16 mouse cellular contexts compared by ENCODE assay signal in genomic region chr4:151336413-151336812, GRCm38 (mm10).
"Had no signal": no experiment of that assay in that cellular context is flagged by ENCODE, and none has a peak within 500 bp of the region (broad histone marks: within the 10 kb centered on the region; RNA-seq: fewer than 3 reads in every experiment).

No protein-coding gene starts in this region.

- DNase-seq: kidney, postnatal 10 days; layer of hippocampus, adult 9-11 months; lung, adult 2 months; lung, postnatal 14 days; lung, postnatal 4 days; retina, postnatal 1 day; right cerebral cortex, postnatal 25 days; spleen, adult 18-20 months; thymus, postnatal 25 days had no signal

- H3K4me2 ChIP-seq: midbrain, embryonic 12.5 days; midbrain, embryonic 15.5 days; neural tube, embryonic 13.5 days; stomach, embryonic 15.5 days had no signal

- H3K4me3 ChIP-seq: layer of hippocampus, adult 2 months; midbrain, embryonic 12.5 days; midbrain, embryonic 15.5 days; myocyte; neural tube, embryonic 13.5 days; stomach, embryonic 15.5 days had no signal

- ATAC-seq: intestine, postnatal 0 days; midbrain, embryonic 15.5 days had no signal

- H3K27ac ChIP-seq: layer of hippocampus, adult 2 months; midbrain, embryonic 12.5 days; midbrain, embryonic 15.5 days; neural tube, embryonic 13.5 days; stomach, embryonic 15.5 days had no signal

- H3K36me3 ChIP-seq: midbrain, embryonic 12.5 days; midbrain, embryonic 15.5 days; neural tube, embryonic 13.5 days; stomach, embryonic 15.5 days had no signal

- H3K9ac ChIP-seq: midbrain, embryonic 12.5 days; midbrain, embryonic 15.5 days; neural tube, embryonic 13.5 days; stomach, embryonic 15.5 days had no signal

- H3K9me3 ChIP-seq: midbrain, embryonic 12.5 days; midbrain, embryonic 15.5 days; neural tube, embryonic 13.5 days; stomach, embryonic 15.5 days had no signal

- H3K4me1 ChIP-seq: stomach, embryonic 15.5 days had no signal

- H3K27me3 ChIP-seq: midbrain, embryonic 15.5 days; neural tube, embryonic 13.5 days; stomach, embryonic 15.5 days had no signal
